Mouse (Mus musculus) hindbrain, postnatal 0 days (tissue): ENCODE data around the gene Nmur1. TPM values are rescaled to one million over a fixed set of nuclear protein-coding genes. Genes with fewer than 3 reads are reported as not detected.
A peak's percentile ranks its signal among the peaks of the same experiment; 100 is the strongest.

ENCODE experiments used
- ATAC-seq: fragments of 200-750 bp; cut with Nextera tagmentation; 2 replicates; pipeline ENCODE4 v1.8.0; 2017; ENCODE audit warnings: mild to moderate bottlenecking, moderate TSS enrichment, moderate library complexity
- DNase-seq: peaks from one replicate; pipeline ENCODE4 v3.0.0-alpha.2; 2015; ENCODE audit warnings: low spot score
- H3K27ac ChIP-seq: fragments of 300-500 bp; sonication (generic); 2 replicates; pipeline ENCODE4 v1.5.1; 2014; ENCODE audit warnings: mild to moderate bottlenecking
- H3K27me3 ChIP-seq: fragments of 300-500 bp; sonication (generic); 2 replicates; pipeline ENCODE4 v1.6.1; 2014; ENCODE audit warnings: low read length, mixed read lengths; ENCODE audit not compliant: insufficient read depth
- H3K36me3 ChIP-seq: fragments of 300-500 bp; sonication (generic); 2 replicates; pipeline ENCODE4 v1.6.1; 2014; ENCODE audit warnings: low read length, mixed read lengths; ENCODE audit not compliant: insufficient read depth
- H3K4me1 ChIP-seq: fragments of 300-500 bp; sonication (generic); 2 replicates; pipeline ENCODE4 v1.6.1; 2014; ENCODE audit warnings: antibody characterized with exemption, low read length, mixed read lengths; ENCODE audit not compliant: insufficient read depth
- H3K4me2 ChIP-seq: fragments of 300-500 bp; sonication (generic); 2 replicates; pipeline ENCODE4 v1.6.1; 2014; ENCODE audit warnings: low read depth, mild to moderate bottlenecking, low read length, moderate library complexity, mixed read lengths
- H3K4me3 ChIP-seq: fragments of 300-500 bp; sonication (generic); 2 replicates; pipeline ENCODE4 v1.5.1; 2014; ENCODE audit warnings: low read length
- H3K9ac ChIP-seq: fragments of 300-500 bp; sonication (generic); replicated peaks from 2 replicates; pipeline ENCODE4 v1.6.1; 2014; ENCODE audit warnings: mild to moderate bottlenecking, low read length, moderate library complexity, mixed read lengths
- H3K9me3 ChIP-seq: fragments of 300-500 bp; sonication (generic); 2 replicates; pipeline ENCODE4 v1.6.1; 2016; ENCODE audit warnings: low read length, mixed read lengths
- CTCF ChIP-seq: IDR thresholded peaks from 2 replicates; pipeline ENCODE4 v1.5.1; 2016; ENCODE audit warnings: antibody characterized with exemption, control low read depth, low read depth
- WGBS: fragments of 180-500 bp; shearing (Covaris S2); extraction: QIAGEN DNeasy Blood & Tissue Kit; methylation state at CpG from one replicate; pipeline ENCODE4 v1.1.7; 2014; 5-methylcytosine and 5-hydroxymethylcytosine counted together
- polyA plus RNA-seq: library from polyadenylated mRNA; unstranded; fragments of >200 nt; fragmentation: Nextera tagmentation; extraction: Ambion mirVana; gene quantifications from 2 replicates; pipeline ENCODE4 v1.2.1, GENCODE M21; 2015
- total RNA-seq: library from RNA; depleted of rRNA; stranded (reverse); fragments of >200 nt; gene quantifications from 2 replicates; pipeline ENCODE4 v1.2.3, GENCODE M21; 2014

Nmur1 gene
- total and polyA plus RNA-seq, 2 experiments from 2014 or later, result 0.16 to 0.24 TPM

GRCm38 (mm10) chr1:86435302-86435821 lies 9.3 kb upstream of the Nmur1 start:
- Histone ChIP-seq H3K27me3 (no peaks in the 10 kb centered on the region), H3K4me2 (peak overlapping the region; percentile 61; the same call in 1 of the 2 replicates), H3K27ac (peak overlapping the region; percentile 95), H3K9me3 (no peaks in the 10 kb centered on the region), H3K4me3 (no peak overlapping the region), H3K9ac (peak overlapping the region; percentile 52; the same call in 1 of the 2 replicates), H3K4me1 (peaks cover 23% of the 10 kb centered on the region), H3K36me3 (no peaks in the 10 kb centered on the region)
- 6% methylated on average over 13 of the region's 13 CpGs for WGBS
- TF ChIP-seq CTCF, result no peak; the same call in 1 of the 2 replicates
- DNase-seq (peak; percentile 87), ATAC-seq (peak; percentile 22)

GRCm38 (mm10) chr1:86434439-86435201 lies 8.6 kb upstream of the Nmur1 start:
- ATAC-seq, result peak; percentile 93
- peak; percentile 99 for DNase-seq
- no peaks in the 10 kb centered on the region for H3K9me3 ChIP-seq
- TF ChIP-seq CTCF, result no peak
- peak overlapping the region; percentile 61 for H3K4me2 ChIP-seq
- peak overlapping the region; percentile 95 for H3K27ac ChIP-seq
- H3K27me3 ChIP-seq, result no peaks in the 10 kb centered on the region
- 1% methylated on average over 44 of the region's 46 CpGs for WGBS
- H3K36me3 ChIP-seq, result no peaks in the 10 kb centered on the region
- H3K4me3 ChIP-seq, result peak overlapping the region; percentile 31
- H3K4me1 ChIP-seq, result peaks cover 16% of the 10 kb centered on the region
- peak overlapping the region; percentile 52 for H3K9ac ChIP-seq

GRCm38 (mm10) chr1:86434001-86434400 lies 8.0 kb upstream of the Nmur1 start:
- DNase-seq (peak; percentile 82), ATAC-seq (peak; percentile 74)
- Histone ChIP-seq H3K9ac (peak overlapping the region; percentile 52), H3K4me2 (peak overlapping the region; percentile 61), H3K4me1 (peaks cover 15% of the 10 kb centered on the region), H3K4me3 (peak overlapping the region; percentile 31), H3K27me3 (no peaks in the 10 kb centered on the region), H3K9me3 (no peaks in the 10 kb centered on the region), H3K27ac (peak overlapping the region; percentile 95), H3K36me3 (no peaks in the 10 kb centered on the region)
- 2% methylated on average over 11 of the region's 12 CpGs for WGBS
- no peak for TF ChIP-seq CTCF

- WGBS, result 73% methylated on average over 7 of the region's 7 CpGs
- H3K27ac ChIP-seq, result peak overlapping the region; percentile 95
- no peaks in the 10 kb centered on the region for H3K27me3 ChIP-seq
- no peak overlapping the region for H3K9ac ChIP-seq
- peaks cover 15% of the 10 kb centered on the region for H3K4me1 ChIP-seq
- H3K4me3 ChIP-seq, result no peak overlapping the region
- ATAC-seq (no peak), DNase-seq (no peak)
- no peaks in the 10 kb centered on the region for H3K36me3 ChIP-seq
- H3K4me2 ChIP-seq, result no peak overlapping the region
- H3K9me3 ChIP-seq, result no peaks in the 10 kb centered on the region
- TF ChIP-seq CTCF, result no peak
These were observed 7.3 kb upstream of the Nmur1 start for GRCm38 (mm10) chr1:86433359-86433758.

GRCm38 (mm10) chr1:86432778-86433177 lies 6.8 kb upstream of the Nmur1 start:
- 84% methylated on average over 4 of the region's 4 CpGs for WGBS
- no peak for TF ChIP-seq CTCF
- no peak for DNase-seq
- ATAC-seq, result no peak
- Histone ChIP-seq H3K36me3 (no peaks in the 10 kb centered on the region), H3K9me3 (no peaks in the 10 kb centered on the region), H3K4me2 (no peak overlapping the region), H3K27ac (no peak overlapping the region), H3K9ac (no peak overlapping the region), H3K4me1 (peaks cover 15% of the 10 kb centered on the region), H3K4me3 (no peak overlapping the region), H3K27me3 (no peaks in the 10 kb centered on the region)

GRCm38 (mm10) chr1:86430056-86430455 lies 4.0 kb upstream of the Nmur1 start:
- ATAC-seq, result no peak
- WGBS, result 40% methylated on average over 2 of the region's 2 CpGs

More at GRCm38 (mm10) chr1:86430056-86430455, 4.0 kb upstream of the Nmur1 start:
- no peak overlapping the region for H3K4me2 ChIP-seq
- H3K4me1 ChIP-seq, result peaks cover 8% of the 10 kb centered on the region
- H3K4me3 ChIP-seq, result no peak overlapping the region
- H3K27me3 ChIP-seq, result no peaks in the 10 kb centered on the region
- H3K9ac ChIP-seq, result no peak overlapping the region
- H3K9me3 ChIP-seq, result no peaks in the 10 kb centered on the region
- H3K27ac ChIP-seq, result no peak overlapping the region
- TF ChIP-seq CTCF, result peak; percentile 95
- no peaks in the 10 kb centered on the region for H3K36me3 ChIP-seq
- peak; percentile 91 for DNase-seq
